Mouse (Mus musculus): Measurements from ENCODE around the gene Copg2. TPM values are rescaled to one million over a fixed set of nuclear protein-coding genes. Genes with fewer than 3 reads are reported as not detected.
"Not testable (repeated sequence)": the region's sequence is repeated elsewhere in the genome, so short reads cannot be mapped to it uniquely, and the experiment has no call there.

Gene Copg2
- polyA plus RNA-seq, 1 experiment from 2014 or later, result 20.6 TPM

DNA sequence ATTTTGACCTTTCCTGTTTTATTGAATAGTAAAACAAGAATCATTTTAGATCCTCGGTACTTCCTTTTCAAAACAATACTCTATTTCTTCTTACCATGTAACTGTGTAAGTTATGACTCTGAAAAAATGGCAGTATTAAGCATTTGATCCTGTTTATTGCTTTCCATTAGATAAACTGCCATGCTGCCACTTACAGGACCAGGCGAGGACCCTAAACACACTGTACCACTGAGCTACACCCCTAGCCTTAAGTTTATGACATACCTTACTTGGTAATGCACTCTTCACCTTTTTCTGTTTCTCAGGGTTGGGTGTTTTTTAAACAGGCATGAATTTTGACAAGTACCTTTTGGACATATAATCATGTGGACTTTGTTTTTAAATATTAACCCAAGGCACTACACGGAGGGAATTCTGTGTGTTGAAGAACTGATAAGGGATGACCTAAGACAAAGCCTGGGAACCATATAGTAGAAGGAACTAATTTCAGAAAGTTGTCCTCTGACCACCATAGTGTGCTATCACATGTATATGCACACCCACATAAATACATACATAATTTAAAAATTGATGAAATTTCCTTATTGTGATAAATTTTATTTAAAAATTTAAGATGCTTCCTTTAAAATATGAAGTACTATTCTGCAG lies 31.4 kb downstream of the Copg2 start:
- no peak overlapping the region for H3K4me2 ChIP-seq (ENCODE audit: low read depth, low read length)
- 54% methylated on average over 3 of the region's 3 CpGs for WGBS
- no peak overlapping the region for H3K27ac ChIP-seq (ENCODE audit: low read length)
- no peak overlapping the region for H3K9ac ChIP-seq (ENCODE audit: low read length)
- no peaks in the 10 kb centered on the region for H3K4me1 ChIP-seq (ENCODE audit: control insufficient read depth, insufficient read depth, low read length)
- H3K36me3 ChIP-seq (ENCODE audit: control insufficient read depth, insufficient read depth, low read length), result no peaks in the 10 kb centered on the region
- ATAC-seq (ENCODE audit: insufficient read depth, low FRiP score), result no peak
- no peaks in the 10 kb centered on the region for H3K9me3 ChIP-seq (replicated peaks; ENCODE audit: control insufficient read depth, low read length)
- H3K27me3 ChIP-seq (ENCODE audit: control insufficient read depth, insufficient read depth, low read length), result no peaks in the 10 kb centered on the region
- no peak overlapping the region for H3K4me3 ChIP-seq (replicated peaks; ENCODE audit: low read length)

DNA sequence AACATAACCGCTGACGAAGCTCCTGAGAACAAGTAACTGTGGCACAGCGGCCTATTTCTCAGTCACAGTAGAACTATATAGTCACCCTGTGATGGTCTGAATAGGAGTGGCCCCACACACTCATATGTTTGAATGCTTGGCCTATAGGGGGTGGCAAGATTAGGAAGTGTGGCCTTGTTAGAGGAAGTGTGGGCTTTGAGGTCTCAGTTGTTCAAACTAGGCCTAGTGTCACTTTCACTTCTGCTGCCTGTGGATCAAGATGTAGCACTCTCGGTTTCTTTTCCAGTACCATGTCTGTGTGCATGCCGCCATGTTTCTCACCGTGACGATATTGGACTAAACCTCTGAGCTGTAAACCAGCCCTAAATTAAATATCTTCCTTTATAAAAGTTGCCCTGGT lies 40.6 kb downstream of the Copg2 start:
- H3K9me3 ChIP-seq (replicated peaks; ENCODE audit: control insufficient read depth, low read length), result no peaks in the 10 kb centered on the region
- H3K9ac ChIP-seq (ENCODE audit: low read length), result no peak overlapping the region
- ATAC-seq (ENCODE audit: insufficient read depth, low FRiP score), result no peak
- no peak overlapping the region for H3K27ac ChIP-seq (ENCODE audit: low read length)
- H3K27me3 ChIP-seq (ENCODE audit: control insufficient read depth, insufficient read depth, low read length), result no peaks in the 10 kb centered on the region
- no peak overlapping the region for H3K4me3 ChIP-seq (replicated peaks; ENCODE audit: low read length)
- 91% methylated on average over 7 of the region's 7 CpGs for WGBS
- no peaks in the 10 kb centered on the region for H3K36me3 ChIP-seq (ENCODE audit: control insufficient read depth, insufficient read depth, low read length)
- no peaks in the 10 kb centered on the region for H3K4me1 ChIP-seq (ENCODE audit: control insufficient read depth, insufficient read depth, low read length)
- no peak overlapping the region for H3K4me2 ChIP-seq (ENCODE audit: low read depth, low read length)

DNA sequence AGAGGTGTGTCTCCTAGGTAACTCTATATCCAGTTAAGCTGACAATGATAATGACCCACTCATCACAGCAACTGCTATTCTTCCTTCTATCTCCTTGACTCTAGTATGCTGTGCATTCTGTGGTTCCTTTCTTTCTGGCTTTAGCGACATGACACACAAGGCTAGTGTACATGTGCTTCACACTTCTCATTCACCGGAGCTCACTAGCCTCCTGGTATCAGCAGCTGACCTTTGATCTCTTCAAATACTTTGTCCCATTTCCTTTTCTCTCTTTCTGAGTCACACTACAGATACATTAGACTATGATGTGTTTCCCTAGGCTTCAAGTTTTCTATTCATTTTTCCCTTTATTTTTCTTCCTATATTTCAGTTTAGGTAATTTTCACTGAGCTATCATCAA lies 41.4 kb downstream of the Copg2 start:
- Histone ChIP-seq H3K36me3 (ENCODE audit: control insufficient read depth, insufficient read depth, low read length) (no peaks in the 10 kb centered on the region), H3K4me2 (ENCODE audit: low read depth, low read length) (no peak overlapping the region), H3K4me1 (ENCODE audit: control insufficient read depth, insufficient read depth, low read length) (no peaks in the 10 kb centered on the region), H3K27ac (ENCODE audit: low read length) (no peak overlapping the region), H3K9ac (ENCODE audit: low read length) (no peak overlapping the region), H3K27me3 (ENCODE audit: control insufficient read depth, insufficient read depth, low read length) (no peaks in the 10 kb centered on the region), H3K9me3 (replicated peaks; ENCODE audit: control insufficient read depth, low read length) (no peaks in the 10 kb centered on the region), H3K4me3 (replicated peaks; ENCODE audit: low read length) (no peak overlapping the region)
- 82% methylated on average over 2 of the region's 2 CpGs for WGBS
- ATAC-seq (ENCODE audit: insufficient read depth, low FRiP score), result no peak

DNA sequence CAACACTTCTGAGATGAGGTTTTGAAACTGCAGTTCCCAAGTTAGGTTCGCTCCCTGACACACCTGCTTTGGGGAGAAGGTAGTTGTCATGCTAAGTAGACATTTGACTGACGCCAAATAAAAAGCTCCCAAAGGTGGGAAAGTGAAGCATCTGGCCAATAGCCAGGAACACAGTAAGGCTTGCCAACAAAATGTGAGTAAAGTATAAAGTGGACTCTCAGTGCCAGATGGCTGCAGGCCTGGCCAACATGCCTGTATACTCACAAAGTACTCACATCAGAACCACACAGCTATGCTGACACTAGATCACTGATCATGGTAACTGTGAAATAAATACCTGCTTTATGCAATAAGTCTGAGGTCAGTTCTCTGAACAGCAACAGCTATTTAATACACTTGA lies 46.8 kb downstream of the Copg2 start:
- Histone ChIP-seq H3K4me1 (ENCODE audit: control insufficient read depth, insufficient read depth, low read length) (no peaks in the 10 kb centered on the region), H3K27ac (ENCODE audit: low read length) (no peak overlapping the region), H3K9ac (ENCODE audit: low read length) (no peak overlapping the region), H3K36me3 (ENCODE audit: control insufficient read depth, insufficient read depth, low read length) (no peaks in the 10 kb centered on the region), H3K4me2 (ENCODE audit: low read depth, low read length) (no peak overlapping the region), H3K4me3 (replicated peaks; ENCODE audit: low read length) (no peak overlapping the region), H3K9me3 (replicated peaks; ENCODE audit: control insufficient read depth, low read length) (no peaks in the 10 kb centered on the region), H3K27me3 (ENCODE audit: control insufficient read depth, insufficient read depth, low read length) (no peaks in the 10 kb centered on the region)
- 68% methylated on average over 2 of the region's 2 CpGs for WGBS
- ATAC-seq (ENCODE audit: insufficient read depth, low FRiP score), result no peak

DNA sequence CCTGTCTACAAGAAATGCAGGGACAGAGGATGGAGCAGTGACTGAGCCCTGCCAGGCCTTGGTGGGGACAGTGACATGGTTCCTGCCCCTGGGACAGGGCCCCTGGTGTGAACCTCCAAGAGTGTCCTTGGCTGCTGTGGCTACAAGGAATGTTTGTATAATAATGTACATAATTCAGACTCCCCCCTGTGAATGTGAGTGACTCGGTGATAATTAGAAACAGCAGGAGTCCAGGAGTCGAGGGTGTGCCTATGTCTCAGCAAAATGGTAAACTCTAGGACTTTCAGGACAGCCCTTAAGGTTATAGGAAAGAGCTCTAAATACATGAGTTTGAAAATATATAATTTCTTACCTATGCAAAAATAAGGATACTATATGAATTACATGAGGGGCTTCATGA lies 64.4 kb downstream of the Copg2 start:
- Histone ChIP-seq H3K36me3 (ENCODE audit: control insufficient read depth, insufficient read depth, low read length) (peaks cover 2% of the 10 kb centered on the region; the same call in 1 of the 2 replicates), H3K27me3 (ENCODE audit: control insufficient read depth, insufficient read depth, low read length) (no peaks in the 10 kb centered on the region), H3K4me2 (ENCODE audit: low read depth, low read length) (no peak overlapping the region), H3K4me1 (ENCODE audit: control insufficient read depth, insufficient read depth, low read length) (no peaks in the 10 kb centered on the region), H3K4me3 (replicated peaks; ENCODE audit: low read length) (no peak overlapping the region), H3K27ac (ENCODE audit: low read length) (no peak overlapping the region), H3K9ac (ENCODE audit: low read length) (no peak overlapping the region), H3K9me3 (replicated peaks; ENCODE audit: control insufficient read depth, low read length) (no peaks in the 10 kb centered on the region)
- 64% methylated on average over 2 of the region's 2 CpGs for WGBS
- ATAC-seq (ENCODE audit: insufficient read depth, low FRiP score), result no peak

DNA sequence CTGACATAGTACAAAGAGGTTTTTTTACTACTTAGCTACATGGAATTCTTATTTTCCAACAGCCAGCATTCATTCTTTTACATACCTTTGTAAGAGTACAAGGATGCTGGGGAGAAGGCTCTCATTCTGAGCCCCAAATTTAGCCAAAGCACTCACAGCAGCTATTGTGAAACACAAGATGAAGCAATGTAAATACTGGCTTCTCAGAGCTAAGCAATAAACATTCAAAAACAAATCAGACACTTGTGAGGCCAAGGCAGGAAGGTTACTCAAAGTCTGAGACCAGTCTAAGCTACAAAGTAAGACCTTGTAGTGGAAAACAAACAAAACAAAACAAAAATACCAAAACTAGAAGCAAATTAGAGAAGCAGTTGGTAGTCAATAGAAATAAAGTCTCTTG lies 83.0 kb downstream of the Copg2 start:
- no peak overlapping the region for H3K4me2 ChIP-seq (ENCODE audit: low read depth, low read length)
- no peaks in the 10 kb centered on the region for H3K27me3 ChIP-seq (ENCODE audit: control insufficient read depth, insufficient read depth, low read length)
- H3K36me3 ChIP-seq (ENCODE audit: control insufficient read depth, insufficient read depth, low read length), result 0 out of 2 replicates have a peak, but pooled peaks cover 2% of the 10 kb centered on the region
- H3K9me3 ChIP-seq (replicated peaks; ENCODE audit: control insufficient read depth, low read length), result no peaks in the 10 kb centered on the region
- no peak overlapping the region for H3K9ac ChIP-seq (ENCODE audit: low read length)
- no peak for ATAC-seq (ENCODE audit: insufficient read depth, low FRiP score)
- H3K27ac ChIP-seq (ENCODE audit: low read length), result no peak overlapping the region
- no peak overlapping the region for H3K4me3 ChIP-seq (replicated peaks; ENCODE audit: low read length)
- H3K4me1 ChIP-seq (ENCODE audit: control insufficient read depth, insufficient read depth, low read length), result no peaks in the 10 kb centered on the region

DNA sequence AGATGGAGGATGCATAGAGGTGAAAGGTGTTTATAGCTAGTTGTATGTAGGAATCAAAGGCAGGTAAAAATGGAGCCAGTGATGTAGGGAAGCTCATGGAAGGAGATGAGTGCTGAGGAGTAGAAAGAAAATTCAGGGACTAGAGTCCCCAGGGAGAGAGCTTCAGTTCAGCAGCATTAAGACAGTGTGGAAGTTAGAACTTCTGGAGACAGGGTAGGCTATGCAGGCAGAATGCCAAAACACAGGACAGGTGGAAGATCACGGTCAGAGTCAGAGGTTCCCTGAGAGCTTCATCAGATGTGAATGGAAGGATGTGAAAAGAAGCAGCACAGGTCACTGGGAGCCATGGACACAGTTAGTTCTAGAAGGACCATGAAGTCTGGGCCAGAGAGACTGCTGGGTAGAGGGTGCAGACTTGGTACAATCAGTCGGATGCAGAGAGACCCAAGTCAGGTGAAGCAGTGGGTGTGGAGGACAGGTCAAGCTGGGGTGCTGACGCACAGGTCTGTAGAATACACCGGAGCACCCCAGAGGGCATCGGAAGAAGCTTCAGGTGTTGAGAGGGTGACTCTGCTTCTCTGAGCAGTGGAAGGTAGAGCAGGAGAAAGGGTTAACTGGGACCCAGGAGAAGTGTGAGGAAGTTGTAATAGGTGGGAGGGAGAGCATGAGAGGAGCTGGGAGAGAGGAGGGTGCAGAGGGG lies 91.4 kb downstream of the Copg2 start:
- Histone ChIP-seq H3K4me2 (ENCODE audit: low read depth, low read length) (no peak overlapping the region), H3K4me3 (replicated peaks; ENCODE audit: low read length) (no peak overlapping the region), H3K9ac (ENCODE audit: low read length) (no peak overlapping the region), H3K4me1 (ENCODE audit: control insufficient read depth, insufficient read depth, low read length) (no peaks in the 10 kb centered on the region), H3K9me3 (replicated peaks; ENCODE audit: control insufficient read depth, low read length) (no peaks in the 10 kb centered on the region), H3K36me3 (ENCODE audit: control insufficient read depth, insufficient read depth, low read length) (peaks cover 4% of the 10 kb centered on the region; the same call in 1 of the 2 replicates), H3K27ac (ENCODE audit: low read length) (no peak overlapping the region), H3K27me3 (ENCODE audit: control insufficient read depth, insufficient read depth, low read length) (no peaks in the 10 kb centered on the region)
- peak; percentile 33 for ATAC-seq (ENCODE audit: insufficient read depth, low FRiP score)
- 93% methylated on average over 5 of the region's 5 CpGs for WGBS

DNA sequence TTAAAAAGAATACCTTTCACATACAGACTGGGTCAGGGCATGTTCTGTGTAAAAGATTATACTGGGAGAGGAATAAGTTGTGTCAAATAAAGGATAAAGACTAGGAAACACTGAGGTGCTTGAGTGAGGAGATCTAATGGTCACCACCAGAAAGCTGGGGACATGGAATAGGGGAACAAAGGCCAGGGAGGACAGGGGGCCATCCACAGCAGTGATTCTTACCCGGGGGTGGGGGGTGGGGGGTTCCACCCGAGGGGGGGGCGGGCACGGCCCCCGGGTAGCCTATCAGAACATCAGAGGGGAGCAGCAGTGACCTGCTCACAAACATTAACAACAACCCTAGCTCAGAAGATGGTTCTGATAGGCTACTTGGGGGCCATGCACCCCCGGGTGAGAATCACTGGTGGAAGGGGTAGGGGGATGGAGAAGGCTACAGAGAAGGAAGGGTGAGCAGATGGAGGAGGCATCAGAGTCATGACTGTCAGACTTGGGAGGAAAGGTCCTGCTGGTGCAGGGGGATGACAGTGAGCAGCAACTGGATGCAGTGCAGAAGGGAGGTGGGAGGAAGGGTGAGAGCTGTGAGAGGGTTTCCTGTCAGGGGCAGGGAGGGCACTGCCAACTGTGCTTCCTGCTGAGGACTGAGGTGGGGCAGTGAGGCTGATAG lies 92.1 kb downstream of the Copg2 start:
- H3K27ac ChIP-seq (ENCODE audit: low read length); H3K4me3 ChIP-seq (replicated peaks; ENCODE audit: low read length); H3K4me1 ChIP-seq (ENCODE audit: control insufficient read depth, insufficient read depth, low read length); H3K4me2 ChIP-seq (ENCODE audit: low read depth, low read length); H3K36me3 ChIP-seq (ENCODE audit: control insufficient read depth, insufficient read depth, low read length); H3K9me3 ChIP-seq (replicated peaks; ENCODE audit: control insufficient read depth, low read length); H3K9ac ChIP-seq (ENCODE audit: low read length); H3K27me3 ChIP-seq (ENCODE audit: control insufficient read depth, insufficient read depth, low read length): not testable (repeated sequence)
- peak; percentile 85 for ATAC-seq (ENCODE audit: insufficient read depth, low FRiP score)
- WGBS, result 74% methylated on average over 6 of the region's 6 CpGs

DNA sequence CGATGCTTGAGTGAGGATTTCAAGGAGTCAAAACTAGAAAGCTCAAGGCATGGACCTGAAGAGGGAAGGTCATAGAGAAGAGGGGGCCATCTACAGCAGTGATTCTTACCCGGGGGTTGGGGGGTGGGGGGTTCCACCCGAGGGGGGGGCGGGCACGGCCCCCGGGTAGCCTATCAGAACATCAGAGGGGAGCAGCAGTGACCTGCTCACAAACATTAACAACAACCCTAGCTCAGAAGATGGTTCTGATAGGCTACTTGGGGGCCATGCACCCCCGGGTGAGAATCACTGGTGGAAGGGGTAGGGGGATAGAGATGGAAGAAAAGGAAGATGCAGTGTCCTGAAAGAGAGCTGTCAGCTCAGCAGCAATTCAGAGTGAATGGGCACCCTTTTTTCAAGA lies 93.7 kb downstream of the Copg2 start:
- not testable (repeated sequence) for ATAC-seq (ENCODE audit: insufficient read depth, low FRiP score); H3K4me2 ChIP-seq (ENCODE audit: low read depth, low read length); H3K36me3 ChIP-seq (ENCODE audit: control insufficient read depth, insufficient read depth, low read length); H3K4me1 ChIP-seq (ENCODE audit: control insufficient read depth, insufficient read depth, low read length); H3K27me3 ChIP-seq (ENCODE audit: control insufficient read depth, insufficient read depth, low read length); H3K9ac ChIP-seq (ENCODE audit: low read length); H3K9me3 ChIP-seq (replicated peaks; ENCODE audit: control insufficient read depth, low read length); H3K4me3 ChIP-seq (replicated peaks; ENCODE audit: low read length); H3K27ac ChIP-seq (ENCODE audit: low read length)
- 90% methylated on average over 7 of the region's 7 CpGs for WGBS
